ENCODE assay signal across 21 mouse cellular contexts in the genomic region with DNA sequence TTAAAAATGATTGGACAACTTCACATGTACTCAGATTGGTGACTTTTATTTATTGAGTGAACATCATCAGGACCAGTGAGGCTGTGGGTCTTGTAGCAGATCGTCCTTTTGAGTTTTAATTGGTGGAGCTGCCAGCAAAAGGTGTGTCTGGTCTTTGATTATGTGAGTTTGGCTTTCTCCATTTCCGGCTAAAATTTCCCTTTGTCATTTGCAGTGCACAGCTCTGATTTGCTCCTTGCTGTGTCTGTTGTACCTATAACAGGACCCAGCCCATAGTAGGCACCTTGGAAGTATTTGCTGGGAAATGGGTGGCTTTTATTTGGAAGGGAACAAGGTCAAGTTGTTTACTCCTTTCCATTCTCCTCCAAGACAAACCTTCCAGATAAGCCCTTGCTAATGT. TPM values are rescaled to one million over a fixed set of nuclear protein-coding genes. Genes with fewer than 3 reads are reported as not detected.
"Had no signal": no experiment of that assay in that cellular context is flagged by ENCODE, and none has a peak within 500 bp of the region (broad histone marks: within the 10 kb centered on the region; RNA-seq: fewer than 3 reads in every experiment).

No protein-coding gene starts in this region.

- H3K27me3 ChIP-seq: megakaryocyte, embryonic 14.5 days; midbrain, embryonic 12.5 days; midbrain, embryonic 15.5 days; neural tube, embryonic 12.5 days had no signal

- H3K4me1 ChIP-seq: megakaryocyte, embryonic 14.5 days; midbrain, embryonic 12.5 days; midbrain, embryonic 15.5 days; neural tube, embryonic 12.5 days had no signal

- DNase-seq: lung, adult 18-20 months; lung, embryonic 14.5 days; lung, postnatal 10 days; lung, postnatal 4 days; right cerebral cortex, postnatal 14 days; right cerebral cortex, postnatal 4 days; spleen, adult 18-20 months; thymus, adult 18-20 months; thymus, postnatal 25 days; thymus, postnatal 4 days had no signal

- ATAC-seq: midbrain, embryonic 15.5 days had no signal

- H3K9me3 ChIP-seq: midbrain, embryonic 12.5 days; midbrain, embryonic 15.5 days; neural tube, embryonic 12.5 days had no signal

- H3K4me3 ChIP-seq: megakaryocyte, embryonic 14.5 days; midbrain, embryonic 12.5 days; midbrain, embryonic 15.5 days; neural tube, embryonic 12.5 days had no signal

- H3K36me3 ChIP-seq: midbrain, embryonic 12.5 days; midbrain, embryonic 15.5 days; neural tube, embryonic 12.5 days had no signal

- H3K4me2 ChIP-seq: lung, embryonic 14.5 days; midbrain, embryonic 12.5 days; midbrain, embryonic 15.5 days; neural tube, embryonic 12.5 days had no signal

- H3K27ac ChIP-seq: midbrain, embryonic 12.5 days; midbrain, embryonic 15.5 days; neural tube, embryonic 12.5 days had no signal

- H3K9ac ChIP-seq: lung, embryonic 14.5 days; midbrain, embryonic 12.5 days; midbrain, embryonic 15.5 days; neural tube, embryonic 12.5 days had no signal

RNA-seq across cellular contexts. Expression of gene Gm15737, which starts 25.7 kb away (rescaled TPM):
- total RNA-seq: midbrain, postnatal 0 days; monocyte, adult 5-6 weeks; neutrophil, adult 5-6 weeks had no signal
- polyA plus RNA-seq: liver, embryonic 16.5 days; midbrain, embryonic 12.5 days; midbrain, embryonic 15.5 days; midbrain, postnatal 0 days; neural tube, embryonic 12.5 days; small intestine, adult 2 months; thymus, postnatal 0 days had no signal

RNA-seq across cellular contexts. Expression of gene A730049H05Rik, which starts 27.2 kb away (rescaled TPM):
- total RNA-seq: monocyte, adult 5-6 weeks; neutrophil, adult 5-6 weeks had no signal
- polyA plus RNA-seq: liver, embryonic 16.5 days; neural tube, embryonic 12.5 days; small intestine, adult 2 months; urinary bladder, adult 2 months had no signal
